Comparison of ENCODE assay signal across 8 mouse cellular contexts in genomic region chr12:99966116-99966770, GRCm38 (mm10). TPM values are rescaled to one million over a fixed set of nuclear protein-coding genes. Genes with fewer than 3 reads are reported as not detected.
DNase-seq lines count a peak whose midpoint lies in the region; ATAC-seq lines count a peak whose summit lies in the region.

No protein-coding gene starts in this region.

- no peak overlapping the region for H3K27ac ChIP-seq in kidney, embryonic 16.5 days (ENCODE audit: low read length)
- peak overlapping the region; percentile 19; the same call in 1 of the 2 replicates for H3K27ac ChIP-seq in embryonic facial prominence, embryonic 10.5 days (replicated peaks)
- H3K27ac ChIP-seq in hindbrain, embryonic 13.5 days = no peak overlapping the region
- H3K27ac ChIP-seq in midbrain, embryonic 12.5 days (replicated peaks) = no peak overlapping the region

- WGBS in kidney, embryonic 16.5 days = 4% methylated on average over 25 of the region's 25 CpGs
- WGBS in embryonic facial prominence, embryonic 10.5 days = 4% methylated on average over 25 of the region's 25 CpGs
- 4% methylated on average over 25 of the region's 25 CpGs for WGBS in hindbrain, embryonic 13.5 days
- WGBS in midbrain, embryonic 12.5 days = 3% methylated on average over 25 of the region's 25 CpGs

- peaks cover 76% of the 10 kb centered on the region for H3K27me3 ChIP-seq in kidney, embryonic 16.5 days (ENCODE audit: insufficient read depth, low read length)
- H3K27me3 ChIP-seq in embryonic facial prominence, embryonic 10.5 days (replicated peaks; ENCODE audit: low read depth, poor library complexity, severe bottlenecking) = peaks cover 85% of the 10 kb centered on the region
- peaks cover 76% of the 10 kb centered on the region for H3K27me3 ChIP-seq in hindbrain, embryonic 13.5 days
- H3K27me3 ChIP-seq in midbrain, embryonic 12.5 days = peaks cover 75% of the 10 kb centered on the region

- peaks cover 25% of the 10 kb centered on the region for H3K4me1 ChIP-seq in kidney, embryonic 16.5 days (ENCODE audit: insufficient read depth, low read length)
- H3K4me1 ChIP-seq in embryonic facial prominence, embryonic 10.5 days = peaks cover 32% of the 10 kb centered on the region
- peaks cover 29% of the 10 kb centered on the region for H3K4me1 ChIP-seq in hindbrain, embryonic 13.5 days (replicated peaks)
- H3K4me1 ChIP-seq in midbrain, embryonic 12.5 days = peaks cover 33% of the 10 kb centered on the region

- H3K9me3 ChIP-seq in kidney, embryonic 16.5 days (ENCODE audit: low read length) = no peaks in the 10 kb centered on the region
- no peaks in the 10 kb centered on the region; the same call in 1 of the 2 replicates for H3K9me3 ChIP-seq in embryonic facial prominence, embryonic 10.5 days
- no peaks in the 10 kb centered on the region for H3K9me3 ChIP-seq in hindbrain, embryonic 13.5 days
- H3K9me3 ChIP-seq in midbrain, embryonic 12.5 days = no peaks in the 10 kb centered on the region

- peak overlapping the region; percentile 55 for H3K4me3 ChIP-seq in kidney, embryonic 16.5 days (ENCODE audit: low read length)
- peak overlapping the region; percentile 64 for H3K4me3 ChIP-seq in embryonic facial prominence, embryonic 10.5 days
- peak overlapping the region; percentile 56 for H3K4me3 ChIP-seq in hindbrain, embryonic 13.5 days
- H3K4me3 ChIP-seq in midbrain, embryonic 12.5 days = peak overlapping the region; percentile 57

- H3K9ac ChIP-seq in kidney, embryonic 16.5 days (replicated peaks; ENCODE audit: low read length) = peak overlapping the region; percentile 53
- peak overlapping the region; percentile 73 for H3K9ac ChIP-seq in hindbrain, embryonic 13.5 days
- H3K9ac ChIP-seq in midbrain, embryonic 12.5 days (replicated peaks) = peak overlapping the region; percentile 48

- H3K36me3 ChIP-seq in kidney, embryonic 16.5 days (ENCODE audit: insufficient read depth, low read length) = no peaks in the 10 kb centered on the region
- H3K36me3 ChIP-seq in embryonic facial prominence, embryonic 10.5 days (replicated peaks) = no peaks in the 10 kb centered on the region
- H3K36me3 ChIP-seq in hindbrain, embryonic 13.5 days = no peaks in the 10 kb centered on the region
- no peaks in the 10 kb centered on the region for H3K36me3 ChIP-seq in midbrain, embryonic 12.5 days

- peak overlapping the region; percentile 95 for H3K4me2 ChIP-seq in kidney, embryonic 16.5 days (replicated peaks; ENCODE audit: low read depth, low read length)
- H3K4me2 ChIP-seq in hindbrain, embryonic 13.5 days = peak overlapping the region; percentile 95
- H3K4me2 ChIP-seq in midbrain, embryonic 12.5 days (replicated peaks) = peak overlapping the region; percentile 94

- peak; percentile 33; the same call in 1 of the 2 replicates for ATAC-seq in kidney, embryonic 16.5 days (ENCODE audit: low FRiP score, low TSS enrichment)
- no peak for ATAC-seq in hindbrain, embryonic 13.5 days (ENCODE audit: low FRiP score)
- no peak for ATAC-seq in midbrain, embryonic 12.5 days (ENCODE audit: low FRiP score, low read depth)

- no peak for DNase-seq in kidney, adult 8-10 months
- DNase-seq in embryonic facial prominence, embryonic 10.5 days (ENCODE audit: low spot score) = no peak
- DNase-seq in retina, embryonic 14.5 days (ENCODE audit: low spot score) = no peak
- DNase-seq in spleen, adult 12 weeks (ENCODE audit: low spot score) = no peak
- DNase-seq in urinary bladder, postnatal 14 days (ENCODE audit: low spot score) = no peak

RNA-seq across cellular contexts. Expression of gene Kcnk13, which starts 1.9 kb away (rescaled TPM):
- 0.21 and 0.23 TPM in 2 replicates for polyA plus RNA-seq in kidney, embryonic 16.5 days (2015; fragmentation: Nextera tagmentation; extraction: Ambion mirVana)
- 0.09 and 0.16 TPM in 2 replicates for polyA plus RNA-seq in embryonic facial prominence, embryonic 10.5 days (2016; fragmentation: Nextera tagmentation; extraction: Ambion mirVana)
- polyA plus RNA-seq in hindbrain, embryonic 13.5 days (2015; fragmentation: Nextera tagmentation; extraction: Ambion mirVana) = 0.47 and 0.60 TPM in 2 replicates
- polyA plus RNA-seq in midbrain, embryonic 12.5 days (2016; fragmentation: Nextera tagmentation; extraction: Ambion mirVana) = 0.22 and 0.24 TPM in 2 replicates
